Mouse (Mus musculus): ENCODE measurements at regions not wholly inside any gene's neighbourhood (a gene's known extent, or its start where the extent isn't known, plus 50 kb on each side); places are given as distances from the start of the nearest gene placed in this dataset.

GRCm38 (mm10) chr10:122515698-122516097 is 67.4 kb downstream of the Avpr1a start:
- no peak for DNase-seq

- DNase-seq = no peak
Observed at GRCm38 (mm10) chr10:122519274-122519790, 71.0 kb downstream of the Avpr1a start.

DNA sequence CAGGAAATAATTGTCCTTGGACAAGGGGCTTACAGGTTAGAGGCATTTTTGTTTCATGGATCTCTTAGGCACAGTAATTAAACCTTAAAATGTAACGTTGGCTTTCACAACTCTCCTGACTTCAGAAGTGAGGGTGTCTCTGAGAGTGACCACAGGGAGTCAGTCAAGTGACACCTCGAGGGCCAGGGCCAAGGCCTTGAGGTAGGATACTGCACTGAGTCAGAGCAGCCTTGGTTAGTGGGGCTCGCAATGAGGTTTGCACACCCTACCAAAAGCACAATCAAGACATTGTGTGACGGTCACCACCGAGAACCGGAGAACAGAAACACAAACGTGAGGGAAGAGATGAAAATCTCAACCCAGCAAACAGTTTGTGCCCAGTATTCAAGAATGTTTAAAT is 71.7 kb downstream of the Avpr1a start:
- no peak for DNase-seq

- DNase-seq = no peak
Observed at GRCm38 (mm10) chr10:122522631-122523030, 74.3 kb downstream of the Avpr1a start.

- no peak for DNase-seq
Observed at GRCm38 (mm10) chr10:122525360-122525759, 77.1 kb downstream of the Avpr1a start.

DNA sequence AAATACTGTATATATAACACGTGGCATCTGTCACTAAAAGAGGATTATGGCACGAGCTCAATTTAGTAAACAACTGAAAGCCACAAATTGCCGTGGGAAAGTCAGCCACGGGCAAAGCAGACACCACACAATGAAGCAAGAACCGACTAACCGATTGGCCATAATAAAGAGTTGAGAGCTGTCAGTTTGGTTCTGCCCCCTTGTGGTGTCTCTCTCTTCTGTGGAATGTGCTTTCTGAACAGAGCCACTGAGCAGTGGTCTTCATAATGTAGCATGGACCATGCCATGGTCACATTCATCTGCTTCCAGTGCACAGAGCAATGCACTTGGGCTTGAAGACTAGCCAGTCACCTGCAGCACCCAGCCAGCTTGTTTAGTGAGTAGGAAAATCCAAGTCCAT is 77.5 kb downstream of the Avpr1a start:
- no peak for DNase-seq

- no peak for DNase-seq
Observed at GRCm38 (mm10) chr10:122528222-122528621, 79.9 kb downstream of the Avpr1a start.

DNA sequence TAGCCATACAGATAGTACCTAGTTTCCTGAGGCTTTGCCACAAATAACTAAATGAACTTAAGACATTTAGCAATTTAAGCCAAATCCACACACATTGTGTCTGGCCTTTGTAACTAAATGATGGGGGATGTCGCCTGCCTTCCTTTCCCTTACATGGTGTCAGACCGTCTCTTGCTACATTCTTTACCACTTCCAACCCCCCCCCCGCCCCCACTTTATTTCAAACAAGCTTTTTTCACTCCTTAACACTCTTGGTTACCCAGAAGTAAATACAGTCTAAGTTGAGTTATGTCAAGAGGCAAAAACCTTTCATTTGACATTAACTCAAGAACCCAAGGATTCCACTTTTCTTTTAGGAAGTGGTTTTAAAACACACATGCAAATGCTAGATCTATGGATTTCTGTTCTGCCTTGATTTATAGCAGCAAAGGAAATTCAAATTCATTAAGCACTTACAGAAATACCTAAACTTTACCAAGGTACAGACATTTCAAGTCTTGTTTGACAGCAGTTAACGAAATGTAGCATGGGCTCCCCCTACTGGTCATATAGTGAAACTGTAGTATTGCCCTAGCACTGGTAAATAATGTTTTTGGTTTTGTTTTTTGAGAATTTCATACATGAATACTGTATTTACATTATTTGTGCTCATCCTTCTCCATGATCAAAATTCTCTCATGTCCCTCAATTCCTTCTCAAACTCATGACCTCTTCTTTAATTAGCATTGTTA is 80.8 kb downstream of the Avpr1a start:
- no peak for DNase-seq

DNA sequence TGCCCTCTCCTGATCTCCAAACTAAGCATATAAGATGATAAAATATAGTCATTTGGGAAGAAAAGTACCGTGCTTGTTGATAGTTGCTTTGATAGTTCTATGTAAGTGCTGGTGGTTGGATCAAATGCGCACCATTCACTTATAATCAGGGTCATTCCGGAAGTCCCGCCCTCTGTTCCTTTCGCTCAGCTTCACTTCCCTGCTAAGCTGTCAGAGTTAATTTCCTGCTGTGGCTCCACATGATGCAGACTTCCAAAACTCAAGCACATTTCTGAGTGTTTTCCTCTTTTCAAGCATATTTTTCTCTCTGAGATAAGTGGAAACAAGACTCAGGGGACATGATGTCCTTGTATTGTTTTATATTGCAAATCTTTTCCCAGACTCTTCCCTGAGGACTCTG is 86.4 kb downstream of the Avpr1a start:
- no peak for DNase-seq

GRCm38 (mm10) chr10:122535137-122535536 is 86.8 kb downstream of the Avpr1a start:
- no peak for DNase-seq

DNA sequence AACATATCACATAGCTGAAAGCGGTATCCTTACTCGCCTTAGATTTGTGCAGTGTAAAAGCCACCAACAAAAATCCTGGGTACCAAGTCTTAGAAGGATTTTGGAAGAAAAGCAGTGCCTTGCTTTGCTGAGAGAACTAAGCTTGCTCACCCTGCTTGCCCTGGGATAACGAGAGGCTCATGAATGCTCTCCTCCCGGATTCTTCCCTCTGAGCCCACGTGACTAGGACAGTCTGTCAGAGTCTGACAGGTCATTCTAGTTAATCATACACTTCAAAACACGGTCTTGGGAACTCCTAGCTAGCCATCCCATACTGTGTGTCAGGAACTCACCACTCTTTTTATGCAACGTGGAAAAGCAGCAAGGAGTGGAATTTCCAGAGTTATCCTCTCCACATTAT is 91.4 kb downstream of the Avpr1a start:
- no peak for DNase-seq

- DNase-seq = no peak
Observed at GRCm38 (mm10) chr10:122542573-122542972, 94.3 kb downstream of the Avpr1a start.

DNA sequence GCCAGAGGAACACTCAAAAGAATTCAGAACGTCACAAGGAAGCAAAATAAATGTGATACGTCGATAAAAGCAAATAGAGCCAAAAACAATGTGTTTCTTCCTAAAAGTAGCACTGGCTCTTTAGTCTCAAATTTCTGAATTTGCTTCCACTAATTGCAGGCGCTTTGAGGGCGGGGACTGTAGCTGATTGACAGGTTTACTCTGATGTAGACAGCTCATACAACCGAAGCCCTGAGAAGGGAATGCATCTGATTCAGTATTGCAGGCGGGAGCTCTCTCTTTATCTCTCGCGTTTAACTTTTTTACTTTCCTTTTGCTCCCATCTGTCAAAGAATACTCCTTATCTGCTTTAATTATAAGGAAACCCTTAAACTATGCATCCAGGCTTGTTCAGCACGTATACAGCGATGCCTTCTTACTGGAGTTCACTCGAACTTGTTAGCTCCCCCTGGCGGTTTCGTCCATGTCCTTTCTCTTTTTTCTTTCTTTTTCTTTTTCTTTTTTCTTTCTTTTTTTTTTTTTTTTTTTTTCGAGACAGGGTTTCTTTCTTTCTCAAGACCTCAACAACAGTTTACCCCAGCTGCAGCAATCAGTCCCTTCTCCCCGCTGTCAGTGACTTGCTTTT is 95.9 kb downstream of the Avpr1a start:
- peak; percentile 86 for DNase-seq

GRCm38 (mm10) chr10:122545029-122545428 is 96.7 kb downstream of the Avpr1a start:
- DNase-seq = no peak

DNA sequence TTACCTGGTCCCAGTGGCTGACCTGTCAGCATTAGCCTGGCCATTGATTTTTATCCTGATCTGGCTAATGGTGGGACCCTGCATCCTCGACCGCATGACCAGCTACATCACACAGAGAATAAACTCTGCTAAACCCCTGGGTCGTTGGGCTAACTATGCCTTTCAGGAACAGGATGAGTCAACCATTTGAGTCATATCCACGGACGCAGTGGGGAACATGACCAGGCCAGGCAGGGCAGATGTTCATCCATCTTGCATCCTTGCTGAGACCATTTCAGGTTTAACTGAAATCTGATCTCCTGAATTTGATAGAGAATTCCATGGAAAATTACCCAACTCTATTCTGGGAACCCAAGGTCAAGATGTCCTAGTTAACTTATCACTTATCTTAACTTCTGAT is 103.3 kb downstream of the Avpr1a start:
- no peak for DNase-seq

DNA sequence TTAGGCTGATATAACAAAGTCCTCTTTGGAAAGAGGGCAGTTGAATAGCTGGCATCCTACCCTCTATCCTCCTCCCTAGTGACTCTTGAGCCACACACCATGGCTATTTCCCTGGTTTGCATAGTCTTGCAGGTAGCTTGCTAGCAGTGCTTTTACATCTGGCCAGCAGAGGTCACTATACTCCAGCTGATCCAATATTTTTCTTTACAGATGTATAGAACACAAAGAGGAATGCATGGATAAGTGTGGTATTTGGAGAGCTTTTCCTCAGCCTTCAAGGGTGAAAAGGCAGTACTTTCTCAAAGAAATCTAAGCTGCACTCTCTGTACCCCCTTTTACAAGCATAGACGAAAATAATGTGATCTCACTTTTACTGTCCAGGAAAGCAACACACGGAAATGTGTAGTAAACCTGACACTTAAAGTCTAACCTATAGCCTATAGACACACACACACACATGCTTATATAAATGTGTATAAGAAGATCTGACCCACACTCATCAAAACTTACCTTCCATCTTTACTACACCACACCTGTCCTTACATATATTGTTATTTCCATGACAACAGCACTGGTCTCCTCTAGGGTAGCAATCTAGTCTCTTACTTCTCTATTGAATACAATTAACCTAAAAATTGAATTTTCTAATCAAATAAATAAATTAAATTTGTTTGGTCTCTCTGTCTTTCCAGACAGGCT is 105.0 kb downstream of the Avpr1a start:
- peak; percentile 42 for DNase-seq

- no peak for DNase-seq
Observed at GRCm38 (mm10) chr10:122553851-122554250, 105.6 kb downstream of the Avpr1a start.

DNA sequence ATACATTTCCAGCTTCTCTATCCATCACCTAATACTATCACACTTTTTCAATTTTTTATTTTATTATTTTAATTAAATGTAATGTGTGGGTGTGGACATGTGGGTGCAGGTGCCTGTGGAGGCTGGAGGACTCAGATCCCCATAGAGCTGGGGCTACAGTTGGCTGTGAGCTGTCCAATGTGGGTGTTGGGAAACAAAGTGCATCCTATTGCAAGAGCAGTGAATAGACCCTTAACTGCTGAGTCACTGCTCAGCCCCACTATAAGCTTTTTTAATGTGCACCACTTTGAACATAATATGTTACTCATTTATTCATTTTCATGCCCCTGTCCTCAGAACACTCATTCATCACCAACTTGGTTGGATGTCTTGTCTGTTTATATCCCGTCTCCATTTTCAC is 110.4 kb downstream of the Avpr1a start:
- no peak for DNase-seq

- DNase-seq = no peak
Observed at GRCm38 (mm10) chr10:122560001-122560695, 111.8 kb downstream of the Avpr1a start.

DNA sequence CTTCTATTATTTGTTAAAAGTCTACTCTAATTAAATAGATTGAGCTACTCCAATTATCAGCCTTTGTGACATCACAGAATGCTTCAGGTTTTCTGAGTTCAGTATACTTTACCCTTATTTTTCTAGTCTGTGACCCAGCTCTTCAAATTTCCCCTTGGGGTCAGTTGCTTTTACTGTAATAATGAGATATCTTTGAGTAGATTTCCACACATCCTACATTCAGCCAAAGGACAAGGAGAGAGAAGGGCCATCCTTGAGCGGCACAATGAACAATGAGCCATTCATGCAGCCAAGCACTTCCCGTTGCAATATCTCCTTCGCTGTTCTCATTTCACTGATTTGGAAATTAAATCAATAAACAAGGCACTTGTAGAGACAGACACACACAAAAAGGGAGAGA is 113.6 kb downstream of the Avpr1a start:
- no peak for DNase-seq

- DNase-seq = no peak
Observed at GRCm38 (mm10) chr10:122562542-122562941, 114.2 kb downstream of the Avpr1a start.

- no peak for DNase-seq
Observed at GRCm38 (mm10) chr10:122563973-122564372, 114.6 kb upstream of the Ppm1h start.

GRCm38 (mm10) chr10:122564473-122564872 is 114.1 kb upstream of the Ppm1h start:
- no peak for DNase-seq
